Mouse (Mus musculus): Measurements from ENCODE around the gene 3110082I17Rik. TPM values are rescaled to one million over a fixed set of nuclear protein-coding genes. Genes with fewer than 3 reads are reported as not detected.

Gene 3110082I17Rik
- polyA plus RNA-seq, 1 experiment from 2014 or later: 35.6 TPM

DNA sequence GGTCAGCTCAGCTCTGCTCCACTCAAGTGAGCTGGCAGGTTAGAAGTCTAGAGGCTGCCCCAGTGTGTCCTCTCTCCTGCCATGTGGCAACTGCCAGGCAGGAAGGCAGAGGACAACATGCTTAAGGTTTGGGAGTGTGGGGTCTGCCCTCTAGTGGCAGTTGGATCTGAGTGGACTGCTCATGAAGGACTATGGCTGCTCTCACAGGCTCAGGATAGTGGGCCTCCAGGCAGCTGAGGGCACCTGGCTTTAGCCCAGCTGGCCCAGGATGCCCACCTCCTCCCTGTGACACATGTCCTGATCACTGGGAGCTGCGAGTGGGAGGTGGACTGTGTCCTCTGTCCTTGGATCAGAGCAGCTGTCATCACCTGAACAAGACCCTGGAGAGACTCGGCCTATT is 101.7 kb downstream of the 3110082I17Rik start:
- 79% methylated on average over 2 of the region's 2 CpGs for WGBS
- Histone ChIP-seq H3K27ac (no peak overlapping the region), H3K36me3 (peaks cover 11% of the 10 kb centered on the region; the same call in 1 of the 2 replicates)

DNA sequence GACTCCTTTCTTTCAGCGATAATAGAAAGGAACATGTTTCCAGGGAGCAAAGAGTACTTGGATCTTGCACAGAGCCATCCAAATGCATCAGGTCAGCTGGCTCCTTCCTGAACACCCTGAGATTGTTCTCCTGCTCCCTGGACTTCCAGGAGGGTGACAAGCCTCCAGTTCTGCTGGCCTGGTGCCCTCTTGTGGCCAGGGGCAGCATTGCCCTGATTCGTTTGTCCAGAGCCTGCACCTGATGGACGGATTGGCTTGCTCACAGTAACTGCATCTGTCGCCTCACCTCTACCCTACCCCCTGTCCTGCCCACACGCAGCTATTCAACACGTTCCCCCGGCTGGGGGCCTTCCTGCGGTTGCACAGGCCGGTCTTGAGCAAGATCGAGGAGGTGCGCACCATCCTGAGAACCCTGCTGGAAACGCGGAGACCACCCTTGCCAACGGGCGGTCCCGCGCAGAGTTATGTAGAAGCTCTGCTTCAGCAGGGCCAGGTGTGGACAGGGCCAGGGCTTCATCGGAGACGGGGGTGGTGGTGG is 105.0 kb downstream of the 3110082I17Rik start:
- WGBS: 43% methylated on average over 19 of the region's 19 CpGs
- no peak overlapping the region for H3K4me2 ChIP-seq
- no peaks in the 10 kb centered on the region for H3K9me3 ChIP-seq
- no peak overlapping the region for H3K4me3 ChIP-seq
- ATAC-seq (ENCODE audit: insufficient number of reproducible peaks, insufficient read depth, low FRiP score, low TSS enrichment, low read depth): no peak
- peaks cover 36% of the 10 kb centered on the region for H3K4me1 ChIP-seq
- peaks cover 4% of the 10 kb centered on the region; the same call in 1 of the 2 replicates for H3K36me3 ChIP-seq
- H3K27ac ChIP-seq: no peak overlapping the region
- no peaks in the 10 kb centered on the region for H3K27me3 ChIP-seq
- 0 out of 2 replicates have a peak overlapping the region, but pooled peaks have one; percentile 40 for H3K9ac ChIP-seq

More for the DNA sequence above, 101.7 kb downstream of the 3110082I17Rik start:
- Histone ChIP-seq H3K4me3 (no peak overlapping the region), H3K27me3 (no peaks in the 10 kb centered on the region), H3K9ac (no peak overlapping the region), H3K9me3 (no peaks in the 10 kb centered on the region), H3K4me1 (peaks cover 24% of the 10 kb centered on the region), H3K4me2 (no peak overlapping the region)
- ATAC-seq (ENCODE audit: insufficient number of reproducible peaks, insufficient read depth, low FRiP score, low TSS enrichment, low read depth): no peak

DNA sequence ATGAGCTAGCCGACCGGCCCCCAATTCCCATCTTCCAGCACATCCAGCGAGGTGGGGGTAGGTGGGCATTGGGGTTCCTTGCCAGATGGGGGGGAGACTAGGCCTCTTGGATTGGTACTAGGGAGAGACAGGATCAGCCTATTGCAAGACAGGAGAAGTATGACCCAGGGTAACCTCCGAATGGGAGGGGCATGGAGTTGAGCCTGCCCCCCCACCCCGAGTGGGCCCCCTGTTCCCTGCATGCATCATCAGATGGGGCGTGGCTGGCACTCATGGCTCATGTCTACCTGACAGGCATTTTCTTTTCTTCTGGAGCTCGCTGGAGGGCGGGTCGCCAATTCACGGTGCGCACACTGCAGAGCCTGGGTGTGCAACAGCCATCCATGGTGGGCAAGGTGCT is 106.4 kb downstream of the 3110082I17Rik start:
- Histone ChIP-seq H3K9ac (peak overlapping the region; percentile 21; the same call in 1 of the 2 replicates), H3K27ac (no peak overlapping the region), H3K4me2 (peak overlapping the region; percentile 34), H3K36me3 (peaks cover 4% of the 10 kb centered on the region; the same call in 1 of the 2 replicates), H3K9me3 (no peaks in the 10 kb centered on the region), H3K4me3 (peak overlapping the region; percentile 29), H3K4me1 (peaks cover 40% of the 10 kb centered on the region), H3K27me3 (no peaks in the 10 kb centered on the region)
- no peak for ATAC-seq (ENCODE audit: insufficient number of reproducible peaks, insufficient read depth, low FRiP score, low TSS enrichment, low read depth)
- 74% methylated on average over 11 of the region's 11 CpGs for WGBS

DNA sequence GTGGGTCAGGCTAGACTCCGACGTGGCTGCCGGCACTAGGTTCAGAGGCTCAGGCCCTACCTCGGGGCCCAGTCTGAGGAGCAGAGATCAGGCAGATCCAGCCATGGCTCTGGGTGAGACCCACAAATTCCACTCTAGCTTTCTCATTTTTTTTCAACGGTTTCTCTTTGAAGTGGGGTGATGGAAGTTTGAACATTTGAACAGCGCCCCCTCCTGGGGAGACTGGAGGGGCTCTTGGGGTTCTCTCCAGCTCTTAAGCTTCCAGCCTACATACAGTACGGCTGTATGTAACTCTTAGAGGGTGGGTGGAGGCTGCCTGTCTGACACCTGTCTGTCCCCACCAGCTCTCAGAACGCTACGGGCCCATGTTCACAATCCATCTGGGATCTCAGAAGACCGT is 106.8 kb downstream of the 3110082I17Rik start:
- Histone ChIP-seq H3K9me3 (no peaks in the 10 kb centered on the region), H3K9ac (peak overlapping the region; percentile 7; the same call in 1 of the 2 replicates), H3K4me1 (peaks cover 40% of the 10 kb centered on the region), H3K4me2 (peak overlapping the region; percentile 45), H3K27ac (peak overlapping the region; percentile 66), H3K36me3 (peaks cover 4% of the 10 kb centered on the region; the same call in 1 of the 2 replicates), H3K27me3 (no peaks in the 10 kb centered on the region), H3K4me3 (peak overlapping the region; percentile 29)
- ATAC-seq (ENCODE audit: insufficient number of reproducible peaks, insufficient read depth, low FRiP score, low TSS enrichment, low read depth): no peak
- WGBS: 58% methylated on average over 10 of the region's 10 CpGs

DNA sequence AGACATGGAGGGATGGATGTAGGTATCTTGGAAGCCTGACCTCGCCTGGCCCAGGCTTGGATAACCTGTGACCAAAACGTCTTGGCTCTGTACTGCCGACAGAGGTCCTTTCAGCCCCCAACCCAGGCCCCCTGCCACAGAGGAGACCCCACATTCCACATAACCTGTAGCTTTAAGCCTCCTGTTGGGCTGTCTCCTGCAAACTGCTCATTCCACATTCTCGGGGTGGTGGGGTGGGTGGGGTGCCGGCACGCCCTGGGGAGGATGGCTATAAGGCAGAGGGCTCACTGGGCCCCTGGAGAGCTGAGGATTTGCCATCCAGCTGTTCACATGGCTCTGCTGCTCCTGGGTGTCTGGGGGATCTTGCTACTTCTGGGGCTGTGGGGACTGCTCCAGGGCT is 108.0 kb downstream of the 3110082I17Rik start, which contains the start of gene Cyp2w1:
TSS of gene Cyp2w1 (plus strand) at position 301 of the 400 bp plus-strand sequence.
- Histone ChIP-seq H3K27ac (peak within 1 kb of the TSS; percentile 87), H3K4me2 (peak within 1 kb of the TSS; percentile 45), H3K4me3 (peak within 1 kb of the TSS; percentile 29), H3K36me3 (no peaks in the 10 kb centered on the region), H3K9me3 (no peaks in the 10 kb centered on the region), H3K4me1 (peaks cover 40% of the 10 kb centered on the region), H3K9ac (peak within 1 kb of the TSS; percentile 44), H3K27me3 (no peaks in the 10 kb centered on the region)
- WGBS: 47% methylated on average over 6 of the region's 6 CpGs
- no peak for ATAC-seq (ENCODE audit: insufficient number of reproducible peaks, insufficient read depth, low FRiP score, low TSS enrichment, low read depth)

DNA sequence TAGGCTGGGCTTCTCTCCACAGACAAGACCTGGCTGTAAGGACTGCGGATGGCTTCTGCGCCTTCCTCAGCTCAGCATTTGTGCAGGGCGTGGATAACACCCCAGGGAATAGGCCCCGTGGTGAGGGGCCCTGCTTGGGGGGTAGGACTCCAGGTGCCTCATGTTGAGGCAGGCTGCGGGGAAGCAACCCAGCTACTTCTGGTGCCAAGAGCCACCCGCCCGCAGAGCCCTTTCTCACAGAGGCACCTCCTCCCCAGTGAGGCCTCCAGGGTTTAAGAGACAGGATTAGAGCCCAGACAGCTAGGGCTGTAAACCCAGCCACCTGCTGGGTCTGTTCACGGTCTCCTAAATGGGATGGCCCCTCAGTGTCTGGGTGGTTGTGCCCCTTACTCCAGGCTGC is 108.7 kb downstream of the 3110082I17Rik start:
- Histone ChIP-seq H3K4me2 (peak overlapping the region; percentile 45), H3K9me3 (no peaks in the 10 kb centered on the region), H3K27ac (peak overlapping the region; percentile 87), H3K9ac (peak overlapping the region; percentile 44), H3K4me3 (0 out of 2 replicates have a peak overlapping the region, but pooled peaks have one; percentile 1), H3K4me1 (peaks cover 44% of the 10 kb centered on the region), H3K36me3 (no peaks in the 10 kb centered on the region), H3K27me3 (no peaks in the 10 kb centered on the region)
- WGBS: 18% methylated on average over 8 of the region's 8 CpGs
- ATAC-seq (ENCODE audit: insufficient number of reproducible peaks, insufficient read depth, low FRiP score, low TSS enrichment, low read depth): peak; percentile 18; the same call in 1 of the 2 replicates

DNA sequence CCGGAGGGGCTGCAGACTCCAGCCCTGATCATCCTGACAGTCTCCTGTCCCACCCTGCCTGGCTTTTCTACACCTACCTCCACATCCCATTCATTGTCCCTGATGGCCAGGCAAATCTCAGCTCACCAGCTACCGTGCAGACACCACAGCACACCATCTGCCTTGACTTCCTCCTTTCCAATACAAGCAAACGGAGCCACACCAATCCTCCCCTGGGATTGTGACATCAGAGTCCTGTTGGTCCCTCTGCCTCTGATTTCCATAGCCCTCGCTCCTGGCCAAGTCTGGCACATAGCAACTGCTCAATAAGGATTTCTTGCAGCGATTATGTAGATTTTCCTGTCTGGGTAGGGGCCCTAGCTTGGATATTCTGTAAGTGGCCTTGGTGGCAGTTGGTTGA is 109.2 kb downstream of the 3110082I17Rik start, which contains the start of gene Cox19:
TSS of gene Cox19 (minus strand) at position 285 of the 400 bp plus-strand sequence.
- H3K9me3 ChIP-seq: no peaks in the 10 kb centered on the region
- 0 out of 2 replicates have a peak within 1 kb of the TSS, but pooled peaks have one; percentile 29 for H3K4me3 ChIP-seq
- H3K27ac ChIP-seq: peak within 1 kb of the TSS; percentile 87
- no peaks in the 10 kb centered on the region for H3K27me3 ChIP-seq
- peak within 1 kb of the TSS; percentile 45 for H3K4me2 ChIP-seq
- no peaks in the 10 kb centered on the region for H3K36me3 ChIP-seq
- 54% methylated on average over 5 of the region's 5 CpGs for WGBS
- H3K4me1 ChIP-seq: peaks cover 44% of the 10 kb centered on the region
- no peak for ATAC-seq (ENCODE audit: insufficient number of reproducible peaks, insufficient read depth, low FRiP score, low TSS enrichment, low read depth)
- H3K9ac ChIP-seq: peak within 1 kb of the TSS; percentile 44

DNA sequence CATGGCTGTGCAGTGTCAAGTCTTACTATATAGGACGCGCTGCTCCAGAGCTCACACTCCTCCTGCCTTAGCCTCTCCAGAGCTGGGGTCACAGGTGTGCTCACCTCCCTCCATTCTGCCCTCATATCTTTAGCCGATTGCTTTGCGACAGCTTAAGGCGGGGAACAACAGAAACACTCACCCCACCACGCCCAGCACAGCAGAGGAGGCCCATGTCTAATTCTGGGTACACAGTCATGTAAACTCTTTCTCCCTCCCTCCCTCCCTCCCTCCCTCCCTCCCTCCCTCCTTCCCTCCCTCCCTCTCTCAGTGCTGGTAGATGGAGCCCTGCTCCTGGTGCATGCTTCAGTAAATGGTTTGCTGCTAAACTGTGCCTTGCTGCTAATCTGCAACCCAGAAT is 110.6 kb downstream of the 3110082I17Rik start:
- H3K4me1 ChIP-seq: peaks cover 42% of the 10 kb centered on the region
- WGBS: 62% methylated on average over 6 of the region's 6 CpGs
- H3K27me3 ChIP-seq: no peaks in the 10 kb centered on the region
- H3K4me2 ChIP-seq: no peak overlapping the region
- no peak overlapping the region for H3K4me3 ChIP-seq
- no peak for ATAC-seq (ENCODE audit: insufficient number of reproducible peaks, insufficient read depth, low FRiP score, low TSS enrichment, low read depth)
- H3K36me3 ChIP-seq: no peaks in the 10 kb centered on the region
- H3K9ac ChIP-seq: no peak overlapping the region
- peak overlapping the region; percentile 19; the same call in 1 of the 2 replicates for H3K27ac ChIP-seq
- H3K9me3 ChIP-seq: no peaks in the 10 kb centered on the region

DNA sequence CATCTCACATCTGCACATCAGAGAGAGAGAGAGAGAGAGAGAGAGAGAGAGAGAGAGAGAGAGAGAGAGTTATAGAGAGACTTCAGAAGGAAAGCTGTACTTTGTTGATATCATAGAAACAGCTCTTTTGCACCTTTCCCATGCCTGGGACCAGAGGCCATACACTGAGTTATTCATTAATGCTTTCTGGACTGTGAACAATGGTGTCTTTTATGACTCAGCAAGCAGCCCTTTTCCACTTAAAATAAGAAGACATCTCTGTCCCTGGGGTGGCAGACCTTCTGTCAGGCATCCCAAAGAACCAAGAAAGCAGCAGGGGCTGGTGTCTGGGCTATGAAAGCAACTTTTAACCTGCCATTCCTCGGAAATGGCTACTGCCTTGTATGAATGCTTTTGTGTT is 113.1 kb downstream of the 3110082I17Rik start:
- H3K9ac ChIP-seq: no peak overlapping the region
- H3K27me3 ChIP-seq: no peaks in the 10 kb centered on the region
- H3K27ac ChIP-seq: no peak overlapping the region
- peaks cover 7% of the 10 kb centered on the region for H3K36me3 ChIP-seq
- no peak for ATAC-seq (ENCODE audit: insufficient number of reproducible peaks, insufficient read depth, low FRiP score, low TSS enrichment, low read depth)
- no peak overlapping the region for H3K4me3 ChIP-seq
- H3K4me1 ChIP-seq: peaks cover 49% of the 10 kb centered on the region
- H3K4me2 ChIP-seq: no peak overlapping the region
- WGBS: 45% methylated on average over 1 of the region's 1 CpGs
- H3K9me3 ChIP-seq: no peaks in the 10 kb centered on the region

DNA sequence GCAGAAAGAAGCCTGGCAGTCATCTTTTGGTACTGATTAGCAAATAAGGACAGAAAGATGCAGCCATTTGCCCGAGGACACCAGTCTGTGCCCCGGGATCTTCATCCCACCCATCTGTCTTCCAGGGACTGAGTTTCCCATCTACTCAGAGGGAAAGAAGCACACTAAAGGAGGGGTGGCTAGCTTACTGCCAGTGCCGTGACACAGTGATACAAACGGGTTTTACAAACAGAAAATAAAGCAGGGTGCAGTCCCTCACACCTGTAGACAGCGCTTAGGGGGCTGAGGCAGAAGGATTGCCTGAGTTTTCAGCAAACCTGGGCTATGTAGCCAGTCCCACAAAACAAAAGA is 115.0 kb downstream of the 3110082I17Rik start:
- H3K27ac ChIP-seq: peak overlapping the region; percentile 51
- peaks cover 30% of the 10 kb centered on the region for H3K4me1 ChIP-seq
- peak overlapping the region; percentile 93 for H3K9ac ChIP-seq
- H3K4me2 ChIP-seq: peak overlapping the region; percentile 98
- H3K9me3 ChIP-seq: no peaks in the 10 kb centered on the region
- peak overlapping the region; percentile 90 for H3K4me3 ChIP-seq
- H3K36me3 ChIP-seq: peaks cover 23% of the 10 kb centered on the region
- H3K27me3 ChIP-seq: no peaks in the 10 kb centered on the region
- no peak for ATAC-seq (ENCODE audit: insufficient number of reproducible peaks, insufficient read depth, low FRiP score, low TSS enrichment, low read depth)
- WGBS: 10% methylated on average over 5 of the region's 5 CpGs

DNA sequence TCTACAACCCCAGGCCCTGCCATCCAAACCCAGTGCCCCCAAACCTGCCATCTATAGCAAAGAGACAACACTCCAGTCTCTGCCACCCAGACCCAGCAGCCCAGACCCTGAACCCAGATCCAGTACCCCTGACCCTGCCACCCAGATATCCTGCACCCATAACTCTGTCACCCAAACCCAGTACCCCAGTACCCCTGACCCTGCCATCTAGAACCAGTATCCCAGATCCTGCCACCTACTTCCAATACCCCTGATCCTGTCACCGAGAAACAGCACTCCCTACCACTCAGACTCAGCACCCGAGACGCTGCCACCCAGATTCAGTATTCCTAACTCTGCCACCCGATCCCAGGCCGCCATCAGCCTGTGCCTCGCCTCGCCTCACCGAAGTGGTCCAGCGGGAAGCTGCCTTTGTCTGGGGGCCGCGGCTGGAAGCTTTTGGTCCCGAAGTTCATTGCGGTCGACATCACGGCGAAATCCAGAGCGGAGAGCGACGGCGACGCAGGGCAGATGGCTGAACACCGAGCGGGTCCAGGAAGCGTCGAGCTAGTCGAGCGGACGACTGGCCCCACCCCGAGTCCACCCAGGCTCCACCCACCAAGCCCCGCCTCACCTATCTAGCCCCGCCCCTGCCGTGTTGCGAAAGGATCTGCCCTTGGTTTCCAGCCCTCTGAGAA is 115.5 kb downstream of the 3110082I17Rik start:
- peak; percentile 87 for ATAC-seq (ENCODE audit: insufficient number of reproducible peaks, insufficient read depth, low FRiP score, low TSS enrichment, low read depth)
- Histone ChIP-seq H3K36me3 (peaks cover 28% of the 10 kb centered on the region), H3K4me3 (peak overlapping the region; percentile 90), H3K4me2 (peak overlapping the region; percentile 98), H3K4me1 (peaks cover 25% of the 10 kb centered on the region), H3K27me3 (no peaks in the 10 kb centered on the region), H3K9me3 (no peaks in the 10 kb centered on the region), H3K9ac (peak overlapping the region; percentile 93), H3K27ac (peak overlapping the region; percentile 87)
- WGBS: under 1% methylated on average over 33 of the region's 33 CpGs

Measured in embryonic facial prominence, embryonic 13.5 days (tissue).